Mouse (Mus musculus): ENCODE measurements at regions not wholly inside any gene's neighbourhood (a gene's known extent, or its start where the extent isn't known, plus 50 kb on each side); places are given as distances from the start of the nearest gene placed in this dataset.

DNA sequence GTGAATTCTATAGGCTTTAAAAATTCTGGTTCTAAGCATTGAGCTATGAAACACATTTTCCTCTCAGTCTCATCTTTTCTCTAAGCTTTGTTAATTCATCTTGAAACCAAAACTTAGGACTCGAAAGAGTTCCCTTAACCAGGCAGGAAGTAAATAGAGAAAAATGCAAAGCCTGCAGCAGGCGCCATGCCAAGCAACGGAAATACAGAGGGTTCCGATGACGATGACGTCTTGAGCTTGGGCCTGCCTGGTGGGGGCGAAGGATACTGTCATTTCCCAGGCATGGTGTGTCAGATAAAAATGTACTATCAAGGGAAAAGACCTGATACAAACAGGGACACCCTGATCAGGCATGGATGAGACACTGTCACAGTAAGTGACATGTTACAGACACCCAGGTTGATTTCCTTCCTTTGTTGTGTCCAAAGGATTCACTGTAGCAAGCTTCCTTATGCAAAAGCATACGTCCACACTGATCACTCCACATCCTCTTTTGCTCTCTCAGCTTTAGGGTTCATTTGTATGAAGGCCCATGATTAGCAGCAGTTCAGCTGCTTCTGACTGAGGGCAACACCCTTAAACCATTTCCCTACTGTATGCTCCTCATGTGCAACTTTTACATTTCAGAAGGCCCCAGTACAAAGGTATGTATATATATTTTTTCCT, 135.0 kb downstream of the Cemip2 start:
- DNase-seq = peak; percentile 48

DNA sequence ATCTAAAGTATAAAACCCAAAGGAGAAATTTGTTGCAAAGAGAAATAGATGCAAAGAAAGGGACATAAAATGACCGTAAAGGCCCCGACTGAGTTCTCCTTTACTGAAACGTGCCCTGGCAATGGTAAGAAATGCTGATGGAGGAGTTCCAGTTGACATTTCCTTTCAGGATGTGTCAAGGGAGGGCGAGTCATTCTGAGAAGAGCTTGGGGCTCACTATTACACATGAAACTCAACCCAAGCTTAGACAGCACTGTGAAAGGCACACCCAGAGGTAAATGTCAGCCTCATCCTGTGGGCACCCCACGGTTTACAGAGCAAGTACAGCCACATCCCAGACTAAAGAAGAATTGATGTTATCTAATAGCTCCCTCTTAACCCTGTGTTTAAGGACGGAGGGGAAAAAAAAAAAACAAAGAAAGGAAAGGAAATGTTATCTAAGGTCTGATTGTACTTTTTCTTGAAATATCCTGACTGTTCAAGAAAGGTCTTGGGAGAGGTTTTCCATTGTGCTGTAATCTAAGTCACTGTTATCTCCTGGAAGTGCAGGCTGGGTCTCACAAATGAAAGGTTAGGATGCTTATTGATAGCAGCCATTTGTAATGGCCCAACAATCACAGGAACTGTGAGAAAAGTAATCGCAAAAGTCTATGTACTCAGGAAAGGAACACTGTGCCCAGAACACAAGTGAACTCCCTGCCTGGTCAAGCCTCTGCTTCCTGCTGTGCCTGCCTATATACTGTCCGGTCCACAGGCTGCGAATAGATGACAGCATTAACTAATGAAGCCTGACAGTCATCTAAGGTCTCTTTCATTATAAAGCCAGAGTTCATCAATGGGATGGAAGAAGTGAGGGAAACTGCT, 135.8 kb downstream of the Cemip2 start:
- DNase-seq = peak; percentile 27

GRCm38 (mm10) chr19:21914658-21915057, 136.5 kb downstream of the Cemip2 start:
- no peak for DNase-seq

DNA sequence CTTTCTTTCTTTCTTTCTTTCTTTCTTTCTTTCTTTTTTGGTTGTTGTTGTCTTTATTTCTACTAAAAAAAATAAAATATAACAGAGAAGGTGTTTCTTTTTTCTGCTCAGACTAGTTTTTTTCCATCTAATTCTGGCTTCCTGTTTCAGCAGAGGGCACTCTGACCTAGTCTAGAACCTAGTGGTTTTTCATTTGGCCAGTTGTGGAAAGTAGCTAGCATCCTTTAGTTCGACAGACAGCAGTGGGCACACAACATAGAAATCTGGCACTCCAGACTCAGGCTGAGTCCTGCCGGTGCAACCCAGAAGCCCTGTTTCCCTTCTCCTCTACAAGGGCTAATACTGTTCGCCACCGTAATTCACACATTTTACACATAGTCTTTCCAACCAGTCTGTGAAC, 140.0 kb downstream of the Cemip2 start:
- no peak for DNase-seq

GRCm38 (mm10) chr19:21919074-21919473, 140.9 kb downstream of the Cemip2 start:
- no peak for DNase-seq

DNA sequence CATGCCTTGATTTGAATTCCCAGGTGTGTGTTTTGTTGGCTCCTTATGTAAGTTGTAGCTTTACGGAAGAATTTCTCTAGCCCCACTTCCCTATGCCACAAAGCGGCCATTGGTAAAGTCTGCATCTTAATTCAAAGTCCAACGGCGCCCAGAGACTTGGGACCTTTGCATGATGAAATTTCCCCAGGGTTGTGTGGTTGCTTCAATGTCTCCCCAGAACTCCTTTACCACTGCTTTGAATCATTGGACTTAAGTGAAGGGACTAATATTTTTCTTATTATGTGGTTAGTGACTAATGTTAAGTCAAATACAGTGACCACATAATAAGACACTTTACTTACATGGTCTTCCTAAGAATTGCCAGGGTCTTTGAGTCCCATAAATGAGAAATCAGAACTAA, 162.0 kb downstream of the Cemip2 start:
- DNase-seq = no peak

GRCm38 (mm10) chr19:21941720-21942119, 163.6 kb downstream of the Cemip2 start:
- peak; percentile 33 for DNase-seq

DNA sequence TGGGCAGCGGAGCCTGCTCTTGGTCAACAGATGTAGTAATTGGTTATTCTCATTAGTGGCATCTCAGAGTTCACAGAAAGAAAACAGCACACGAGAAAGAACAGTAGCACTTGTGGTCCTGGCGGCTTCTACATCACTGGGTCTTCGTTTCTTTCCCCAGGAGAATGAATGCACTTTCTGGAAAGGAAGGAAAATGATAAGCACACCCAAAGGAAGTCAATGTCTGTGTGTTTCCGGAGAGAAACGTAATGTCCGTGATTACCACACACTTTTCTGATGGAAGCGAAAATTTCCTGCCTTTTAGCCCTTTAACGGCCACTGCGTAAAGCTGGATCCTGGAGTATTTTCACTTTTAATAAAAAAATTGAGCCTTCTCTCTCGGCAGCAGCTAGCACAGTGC, 164.1 kb downstream of the Cemip2 start:
- peak; percentile 49 for DNase-seq

- peak; percentile 46 for DNase-seq
Measured at GRCm38 (mm10) chr19:21943407-21943806, 165.3 kb downstream of the Cemip2 start.

DNA sequence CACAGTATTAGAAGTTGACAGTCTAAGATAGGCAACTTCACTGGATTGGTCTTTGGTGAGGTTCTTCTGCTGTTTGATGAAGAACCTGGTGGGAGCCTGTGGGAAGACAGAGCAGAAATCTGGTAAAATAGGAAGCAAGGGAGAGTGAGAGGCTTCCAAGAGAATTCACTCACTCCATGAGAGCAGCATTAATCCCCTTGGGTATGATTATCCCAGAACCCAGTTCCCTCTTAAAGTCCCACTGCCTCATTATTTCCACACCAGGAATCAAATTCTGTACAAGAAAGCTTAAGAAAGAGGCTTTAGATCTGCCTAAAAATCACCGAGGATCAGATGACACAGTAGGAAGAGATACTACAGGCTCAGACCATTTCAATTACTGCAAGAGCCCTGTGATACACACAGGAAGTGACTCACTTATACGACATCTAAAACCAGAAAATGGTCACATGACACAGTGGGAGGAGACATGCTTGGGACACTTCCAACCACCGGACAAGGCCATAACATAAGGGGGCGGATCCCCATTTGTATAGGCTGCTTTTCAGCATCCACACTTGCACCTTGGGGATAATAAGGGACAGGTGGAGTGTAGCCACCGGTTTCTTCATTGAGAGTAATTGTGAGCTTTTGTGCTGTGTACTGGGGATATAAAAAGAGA, 168.2 kb downstream of the Cemip2 start:
- peak; percentile 8 for DNase-seq

GRCm38 (mm10) chr19:21948030-21948429, 169.9 kb downstream of the Cemip2 start:
- DNase-seq = no peak

DNA sequence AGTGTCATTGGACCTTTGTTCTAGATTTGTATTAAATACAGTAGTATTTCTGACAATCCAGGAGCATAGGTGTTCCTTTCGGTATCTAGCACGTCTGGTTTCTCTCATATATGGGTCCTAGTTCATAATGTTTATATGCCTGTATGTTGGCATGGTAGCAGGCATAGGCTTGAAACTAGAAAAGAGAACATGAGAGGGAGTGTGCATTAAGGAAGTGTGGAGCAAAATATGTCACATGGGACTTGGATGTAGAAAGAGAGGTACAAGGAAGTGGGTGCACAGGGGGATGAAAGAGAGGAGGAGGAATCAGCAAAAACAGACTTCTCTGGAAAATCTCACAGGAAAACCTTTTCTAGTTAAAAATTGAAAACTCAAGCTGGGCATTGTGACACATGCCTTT, 176.2 kb upstream of the Trpm3 start:
- no peak for DNase-seq

DNA sequence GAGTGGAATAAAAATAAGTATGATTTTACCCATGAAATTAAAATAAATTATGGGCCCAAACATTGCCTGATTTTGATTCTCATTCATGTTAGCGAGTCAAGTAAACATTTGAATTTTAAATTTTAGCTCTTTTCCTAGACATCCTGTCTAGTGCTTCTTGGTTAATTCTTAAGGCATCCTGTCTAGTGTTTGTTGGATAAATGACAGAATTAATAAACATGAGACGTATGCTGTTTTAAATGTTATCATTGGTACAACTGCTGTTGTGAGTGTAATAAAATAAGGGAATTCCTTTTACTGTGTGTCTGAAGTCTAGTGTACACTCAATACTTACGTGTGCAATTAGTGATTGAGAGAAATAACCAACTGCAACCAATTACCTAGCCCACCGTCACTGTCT, 149.0 kb upstream of the Trpm3 start:
- DNase-seq = no peak

DNA sequence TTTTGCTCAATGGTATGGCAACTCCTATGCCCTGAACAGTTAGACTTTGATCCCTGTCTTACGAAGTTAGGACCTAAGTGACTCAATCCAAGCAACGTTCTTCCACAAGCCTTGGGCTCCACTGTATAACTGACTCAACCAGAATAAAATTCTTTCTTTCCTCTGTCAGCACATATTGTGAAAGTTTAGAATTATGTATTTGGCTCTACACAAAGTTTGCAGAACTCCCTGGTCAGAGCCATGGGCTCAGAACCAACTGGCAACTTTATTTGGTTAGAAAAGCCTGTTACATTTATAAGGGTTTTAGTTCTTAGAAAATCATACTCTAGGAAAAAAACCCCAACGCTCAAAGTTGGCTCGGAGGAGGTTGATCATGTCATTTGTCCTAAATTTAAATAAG, 147.9 kb upstream of the Trpm3 start:
- no peak for DNase-seq

- no peak for DNase-seq
Measured at GRCm38 (mm10) chr19:21991413-21991812, 147.4 kb upstream of the Trpm3 start.

GRCm38 (mm10) chr19:21999621-22000020, 139.2 kb upstream of the Trpm3 start:
- DNase-seq = no peak

DNA sequence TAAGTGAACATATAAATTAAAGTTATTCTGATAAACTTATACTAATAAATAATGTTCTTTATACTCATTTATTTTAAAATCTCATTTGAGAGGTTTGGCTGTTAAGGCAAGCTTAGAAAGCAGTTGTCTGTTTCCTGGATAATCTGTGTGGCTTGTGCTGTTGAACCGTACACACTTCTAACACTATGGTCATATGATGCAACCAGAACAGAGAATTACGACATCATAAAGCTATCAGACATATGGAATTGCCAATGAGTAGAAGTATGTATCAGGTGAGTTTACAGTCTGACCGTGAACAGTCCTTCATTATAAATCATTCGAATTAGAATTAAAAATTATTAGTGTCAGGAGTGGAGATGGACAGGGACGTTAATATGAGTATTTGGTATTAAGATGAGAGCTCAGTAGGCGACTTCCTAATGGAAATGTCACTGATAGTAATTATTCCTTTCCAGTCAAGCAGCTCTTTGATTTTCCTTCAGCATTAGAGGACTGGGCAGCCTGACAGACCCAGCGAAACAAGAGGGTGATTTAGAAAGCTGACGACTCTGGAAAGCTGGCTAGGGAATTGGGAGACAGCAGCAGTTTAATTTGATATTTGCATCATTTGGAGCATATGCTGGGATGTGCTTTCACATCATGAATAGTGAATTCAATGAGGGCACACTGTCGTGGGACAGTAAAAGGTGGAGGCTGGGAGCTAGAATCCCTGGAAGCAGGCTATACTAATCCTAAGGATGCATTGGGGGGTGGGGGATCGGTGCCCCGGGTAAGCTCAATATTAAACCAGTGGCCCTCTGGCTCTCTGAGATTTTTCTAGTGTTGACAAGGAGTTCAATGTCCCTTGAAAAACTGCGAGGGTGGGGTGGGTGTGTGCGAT, 130.6 kb upstream of the Trpm3 start:
- DNase-seq = no peak

GRCm38 (mm10) chr19:22010239-22010638, 128.6 kb upstream of the Trpm3 start:
- no peak for DNase-seq

GRCm38 (mm10) chr19:22015854-22016610, 122.8 kb upstream of the Trpm3 start:
- no peak for DNase-seq

DNA sequence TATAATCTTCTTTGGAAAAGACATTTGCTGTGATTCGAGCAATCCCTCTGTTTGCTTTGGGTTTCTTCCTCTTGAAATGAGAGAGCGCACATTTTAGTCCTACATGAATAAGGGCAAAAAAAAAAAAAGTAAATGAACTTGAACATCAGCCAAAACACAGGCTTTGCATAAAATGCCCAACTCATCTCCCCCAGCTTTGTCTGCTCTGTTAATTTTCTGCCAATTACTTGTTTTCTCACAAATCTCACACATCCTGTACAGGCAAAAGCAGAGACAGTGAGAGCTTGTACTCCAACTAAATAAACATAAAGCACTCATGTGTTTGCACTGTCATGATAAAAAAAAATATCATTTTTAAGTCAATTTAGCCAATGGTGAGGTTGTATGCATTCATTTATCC, 121.4 kb upstream of the Trpm3 start:
- no peak for DNase-seq

GRCm38 (mm10) chr19:22027577-22027976, 111.3 kb upstream of the Trpm3 start:
- no peak for DNase-seq

DNA sequence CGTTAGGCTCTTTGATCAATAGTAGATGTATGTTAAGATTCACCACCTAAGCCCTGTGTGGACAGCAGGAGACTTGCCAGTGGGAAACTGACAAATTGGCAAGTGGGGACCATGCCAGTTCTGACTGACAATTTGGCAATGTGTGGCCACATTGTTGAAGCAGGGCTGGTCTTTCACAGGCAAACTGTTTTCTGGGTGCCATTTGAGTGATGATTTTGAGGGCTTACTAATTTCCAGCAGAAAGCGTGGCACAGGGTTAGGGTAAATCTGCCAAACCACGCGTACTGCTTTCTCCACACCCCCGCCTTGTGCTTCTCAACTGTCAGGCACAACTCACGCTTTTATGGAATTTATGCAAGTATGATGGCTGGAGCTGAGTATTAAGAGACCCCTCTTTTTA, 91.2 kb upstream of the Trpm3 start:
- no peak for DNase-seq

Data from kidney, adult 9 months (tissue).